Mouse (Mus musculus) forebrain, embryonic 13.5 days (tissue): ENCODE results near the gene Cyp17a1. TPM values are rescaled to one million over a fixed set of nuclear protein-coding genes. Genes with fewer than 3 reads are reported as not detected.

Experiments
- ATAC-seq: fragments of 200-750 bp; cut with Nextera tagmentation; 2 replicates; pipeline ENCODE4 v1.8.0; 2017
- H3K27ac ChIP-seq: fragments of 300-500 bp; sonication (generic); 2 replicates; pipeline ENCODE4 v1.5.1; 2015; ENCODE audit warnings: inconsistent platforms, mild to moderate bottlenecking, moderate library complexity
- H3K27me3 ChIP-seq: fragments of 300-500 bp; sonication (generic); 2 replicates; pipeline ENCODE4 v1.6.1; 2015; ENCODE audit warnings: mild to moderate bottlenecking, inconsistent platforms
- H3K36me3 ChIP-seq: fragments of 300-500 bp; sonication (generic); 2 replicates; pipeline ENCODE4 v1.6.1; 2015; ENCODE audit warnings: mild to moderate bottlenecking, inconsistent platforms; ENCODE audit not compliant: poor library complexity, severe bottlenecking
- H3K4me1 ChIP-seq: fragments of 300-500 bp; sonication (generic); 2 replicates; pipeline ENCODE4 v1.6.1; 2015; ENCODE audit warnings: inconsistent platforms
- H3K4me2 ChIP-seq: fragments of 300-500 bp; sonication (generic); 2 replicates; pipeline ENCODE4 v1.6.1; 2015; ENCODE audit warnings: inconsistent platforms, mild to moderate bottlenecking, moderate library complexity
- H3K4me3 ChIP-seq: fragments of 300-500 bp; sonication (generic); 2 replicates; pipeline ENCODE4 v1.5.1; 2015; ENCODE audit warnings: mild to moderate bottlenecking, inconsistent platforms
- H3K9ac ChIP-seq: fragments of 300-500 bp; sonication (generic); 2 replicates; pipeline ENCODE4 v1.6.1; 2015; ENCODE audit warnings: mild to moderate bottlenecking, inconsistent platforms
- H3K9me3 ChIP-seq: fragments of 300-500 bp; sonication (generic); replicated peaks from 2 replicates; pipeline ENCODE4 v1.6.1; 2016; ENCODE audit warnings: inconsistent platforms
- WGBS: fragments of 180-500 bp; shearing (Covaris S2); methylation state at CpG from one replicate; pipeline ENCODE4 v1.1.7; 2015; 5-methylcytosine and 5-hydroxymethylcytosine counted together
- polyA plus RNA-seq: library from polyadenylated mRNA; unstranded; fragments of >200 nt; fragmentation: Nextera tagmentation; extraction: Ambion mirVana; gene quantifications from 2 replicates; pipeline ENCODE4 v1.2.1, GENCODE M21; 2015

Cyp17a1 gene
- polyA plus RNA-seq, 1 experiment from 2014 or later = not detected

DNA sequence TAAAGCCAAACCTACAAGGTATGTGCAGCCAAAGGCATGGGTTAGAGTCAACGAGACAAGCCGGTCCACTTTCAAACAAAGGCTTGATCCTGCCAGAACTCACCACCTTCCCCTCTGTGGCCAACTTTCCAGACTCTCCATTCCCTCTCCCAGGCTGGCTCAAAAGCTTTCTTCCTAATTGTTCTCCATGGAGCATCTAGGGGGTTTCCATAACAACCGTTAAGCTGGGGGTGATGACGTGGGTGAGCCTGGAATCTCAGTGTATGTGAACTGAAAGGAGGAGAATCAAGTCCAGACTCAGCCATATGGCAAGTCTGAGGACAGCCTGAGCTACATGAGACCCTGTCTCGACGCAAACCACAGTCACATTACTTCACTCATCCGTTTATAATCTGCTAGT is 7.5 kb downstream of the Cyp17a1 start:
- Histone ChIP-seq H3K4me1 (peaks cover 10% of the 10 kb centered on the region), H3K4me2 (no peak overlapping the region), H3K36me3 (no peaks in the 10 kb centered on the region), H3K9ac (no peak overlapping the region), H3K9me3 (no peaks in the 10 kb centered on the region), H3K27me3 (no peaks in the 10 kb centered on the region), H3K4me3 (no peak overlapping the region), H3K27ac (no peak overlapping the region)
- WGBS = 46% methylated on average over 7 of the region's 7 CpGs
- no peak for ATAC-seq

DNA sequence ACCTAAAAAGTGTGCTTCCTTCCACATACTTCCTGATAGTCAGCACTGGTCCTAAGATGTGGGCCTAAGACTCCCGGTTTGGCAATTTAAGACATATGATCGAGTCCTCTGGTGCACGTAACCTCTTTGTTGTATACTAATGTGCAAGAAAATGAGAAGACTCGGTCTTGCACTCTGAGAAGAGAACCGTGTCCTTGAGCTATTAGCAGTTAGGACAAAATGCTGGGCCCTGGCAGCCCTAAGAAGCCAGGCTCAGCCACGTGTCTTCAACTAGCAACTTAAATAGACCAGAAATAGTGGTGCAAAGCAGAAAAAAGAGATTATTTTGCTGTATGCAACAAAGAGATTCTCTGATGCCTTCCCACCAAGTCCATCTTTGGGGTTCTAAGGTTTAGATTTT is 10.2 kb downstream of the Cyp17a1 start:
- no peak overlapping the region for H3K4me2 ChIP-seq
- ATAC-seq = no peak
- H3K36me3 ChIP-seq = 0 out of 2 replicates have a peak, but pooled peaks cover 1% of the 10 kb centered on the region
- peaks cover 10% of the 10 kb centered on the region for H3K4me1 ChIP-seq
- WGBS = 86% methylated on average over 6 of the region's 6 CpGs
- no peak overlapping the region for H3K27ac ChIP-seq
- H3K9ac ChIP-seq = no peak overlapping the region
- H3K27me3 ChIP-seq = no peaks in the 10 kb centered on the region
- no peaks in the 10 kb centered on the region for H3K9me3 ChIP-seq
- no peak overlapping the region for H3K4me3 ChIP-seq

DNA sequence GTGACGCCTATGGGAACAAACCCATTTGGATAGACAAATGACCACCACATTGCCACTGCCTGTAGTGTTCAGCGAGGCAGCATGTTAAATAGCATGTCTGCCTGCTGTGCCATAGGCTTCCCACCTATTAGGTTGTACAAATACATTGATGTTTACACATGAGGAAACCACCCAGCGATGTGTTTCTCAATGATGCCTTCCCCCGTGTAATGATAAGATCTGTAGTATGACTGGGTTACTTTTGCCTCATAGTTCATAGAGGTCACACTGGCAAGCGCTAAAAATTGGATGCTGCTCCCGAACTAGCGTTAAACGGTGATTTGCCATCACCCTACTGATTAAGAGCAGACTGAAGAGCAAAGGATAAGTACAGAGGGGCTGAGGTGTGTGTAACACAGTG is 10.8 kb downstream of the Cyp17a1 start:
- H3K36me3 ChIP-seq = peaks cover 6% of the 10 kb centered on the region
- WGBS = 91% methylated on average over 8 of the region's 8 CpGs
- H3K27ac ChIP-seq = no peak overlapping the region
- H3K9me3 ChIP-seq = no peaks in the 10 kb centered on the region
- ATAC-seq = no peak
- peaks cover 10% of the 10 kb centered on the region for H3K4me1 ChIP-seq
- H3K9ac ChIP-seq = no peak overlapping the region
- no peak overlapping the region for H3K4me2 ChIP-seq
- H3K27me3 ChIP-seq = no peaks in the 10 kb centered on the region
- no peak overlapping the region for H3K4me3 ChIP-seq

DNA sequence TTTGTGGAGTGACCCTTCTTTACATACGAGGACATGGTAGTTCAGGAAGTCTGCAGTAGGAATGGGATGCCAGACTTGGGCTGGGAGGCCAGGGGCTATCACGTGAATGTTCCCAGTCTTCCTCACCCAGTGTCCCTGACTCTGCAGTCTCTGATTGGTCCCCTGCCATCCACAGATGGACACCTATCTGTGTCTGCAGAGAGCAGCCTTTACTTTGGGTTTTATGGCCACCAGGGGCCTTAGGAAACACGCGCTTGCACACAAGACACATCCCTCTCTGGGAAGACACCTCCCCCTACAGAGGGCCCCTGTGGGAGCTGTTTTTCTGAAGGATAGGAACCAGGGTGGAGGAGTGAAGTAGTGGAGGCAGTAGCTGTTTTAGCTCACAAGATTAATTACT is 11.5 kb downstream of the Cyp17a1 start:
- no peaks in the 10 kb centered on the region for H3K9me3 ChIP-seq
- H3K27ac ChIP-seq = no peak overlapping the region
- no peaks in the 10 kb centered on the region for H3K27me3 ChIP-seq
- no peak overlapping the region for H3K4me2 ChIP-seq
- peaks cover 10% of the 10 kb centered on the region for H3K4me1 ChIP-seq
- H3K36me3 ChIP-seq = peaks cover 13% of the 10 kb centered on the region
- H3K4me3 ChIP-seq = no peak overlapping the region
- ATAC-seq = no peak
- 70% methylated on average over 4 of the region's 4 CpGs for WGBS
- H3K9ac ChIP-seq = no peak overlapping the region

DNA sequence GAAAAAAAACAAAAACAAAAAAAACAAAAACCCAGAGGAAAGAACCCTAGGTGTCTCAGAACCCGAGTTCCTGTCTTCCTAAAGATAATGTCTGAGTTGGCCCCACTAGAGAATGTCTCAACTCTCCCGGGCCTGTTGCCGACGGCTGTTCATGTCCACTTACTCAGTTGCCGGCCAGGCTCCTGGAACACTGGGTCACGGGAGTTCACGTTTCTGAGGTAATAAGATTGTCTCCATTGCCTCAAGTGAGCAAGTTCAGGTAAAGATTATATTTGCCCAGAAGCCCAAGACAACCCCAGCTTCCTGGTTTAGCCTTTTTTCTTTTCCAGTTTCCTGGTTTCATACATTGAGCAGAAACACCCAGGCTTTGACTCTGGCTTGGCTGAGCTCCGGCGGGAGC is 14.1 kb downstream of the Cyp17a1 start:
- Histone ChIP-seq H3K9me3 (no peaks in the 10 kb centered on the region), H3K4me3 (no peak overlapping the region), H3K4me2 (no peak overlapping the region), H3K36me3 (peaks cover 40% of the 10 kb centered on the region), H3K4me1 (no peaks in the 10 kb centered on the region), H3K27ac (no peak overlapping the region), H3K27me3 (no peaks in the 10 kb centered on the region), H3K9ac (no peak overlapping the region)
- 90% methylated on average over 9 of the region's 9 CpGs for WGBS
- no peak for ATAC-seq

DNA sequence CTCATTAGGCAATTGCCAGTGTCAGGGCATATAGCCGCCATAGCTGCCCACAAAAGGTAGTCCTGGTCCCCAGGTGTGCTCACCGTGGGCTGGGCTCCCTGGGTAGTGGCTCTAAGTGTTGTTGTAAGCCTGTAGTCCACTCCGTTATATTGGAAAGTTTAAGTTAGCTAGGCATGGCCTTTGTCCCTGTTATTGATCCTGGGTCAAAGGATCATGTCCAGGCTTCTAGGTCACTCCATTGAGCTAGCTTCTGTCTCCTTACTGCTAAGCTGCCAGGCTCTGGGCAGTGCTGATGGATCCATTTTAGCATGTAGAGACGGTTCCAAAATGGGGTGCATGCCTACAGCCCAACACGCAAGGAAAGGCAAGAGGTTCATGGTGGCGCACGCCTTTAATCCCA is 14.6 kb downstream of the Cyp17a1 start:
- Histone ChIP-seq H3K27me3 (no peaks in the 10 kb centered on the region), H3K4me3 (no peak overlapping the region), H3K4me2 (no peak overlapping the region), H3K27ac (no peak overlapping the region), H3K9ac (no peak overlapping the region), H3K9me3 (no peaks in the 10 kb centered on the region), H3K4me1 (no peaks in the 10 kb centered on the region), H3K36me3 (peaks cover 45% of the 10 kb centered on the region)
- no peak for ATAC-seq
- 96% methylated on average over 7 of the region's 7 CpGs for WGBS

DNA sequence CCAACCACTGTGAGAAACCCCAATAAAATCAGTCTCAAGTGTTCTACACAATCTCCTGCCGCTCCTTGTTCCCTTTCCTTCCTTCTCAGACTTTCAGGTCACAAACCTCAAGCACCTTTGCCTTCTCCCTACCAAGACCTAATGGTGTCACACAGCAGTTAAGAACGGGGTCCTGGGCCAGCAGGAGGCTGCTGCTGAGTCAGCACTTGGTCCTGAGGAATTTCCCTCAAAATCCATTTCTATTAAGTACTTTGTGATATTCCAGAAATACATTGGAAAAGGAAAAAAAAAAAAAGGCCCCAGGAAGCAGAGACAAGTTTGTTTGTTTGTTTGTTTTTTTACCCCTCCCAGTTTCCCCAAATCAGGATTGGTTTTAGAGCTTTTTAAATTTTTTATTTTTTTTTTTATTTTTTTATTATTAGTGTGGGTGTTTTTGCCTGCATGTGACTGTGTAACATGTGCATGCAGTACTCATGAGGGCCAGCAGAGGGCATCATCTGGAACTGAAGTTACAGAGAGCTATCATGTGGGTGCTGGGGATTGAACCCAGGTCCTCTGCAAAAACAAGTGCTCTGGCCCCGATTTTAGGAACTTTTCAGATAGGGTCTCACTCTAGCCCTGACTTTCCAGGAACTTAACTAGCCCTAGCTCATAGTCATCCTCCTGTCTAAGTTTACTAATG is 15.5 kb downstream of the Cyp17a1 start:
- no peaks in the 10 kb centered on the region for H3K4me1 ChIP-seq
- peaks cover 51% of the 10 kb centered on the region for H3K36me3 ChIP-seq
- H3K4me2 ChIP-seq = no peak overlapping the region
- H3K27me3 ChIP-seq = no peaks in the 10 kb centered on the region
- no peak overlapping the region for H3K27ac ChIP-seq
- no peak for ATAC-seq
- H3K4me3 ChIP-seq = no peak overlapping the region
- H3K9me3 ChIP-seq = no peaks in the 10 kb centered on the region
- no peak overlapping the region for H3K9ac ChIP-seq
- WGBS = 91% methylated on average over 3 of the region's 3 CpGs

DNA sequence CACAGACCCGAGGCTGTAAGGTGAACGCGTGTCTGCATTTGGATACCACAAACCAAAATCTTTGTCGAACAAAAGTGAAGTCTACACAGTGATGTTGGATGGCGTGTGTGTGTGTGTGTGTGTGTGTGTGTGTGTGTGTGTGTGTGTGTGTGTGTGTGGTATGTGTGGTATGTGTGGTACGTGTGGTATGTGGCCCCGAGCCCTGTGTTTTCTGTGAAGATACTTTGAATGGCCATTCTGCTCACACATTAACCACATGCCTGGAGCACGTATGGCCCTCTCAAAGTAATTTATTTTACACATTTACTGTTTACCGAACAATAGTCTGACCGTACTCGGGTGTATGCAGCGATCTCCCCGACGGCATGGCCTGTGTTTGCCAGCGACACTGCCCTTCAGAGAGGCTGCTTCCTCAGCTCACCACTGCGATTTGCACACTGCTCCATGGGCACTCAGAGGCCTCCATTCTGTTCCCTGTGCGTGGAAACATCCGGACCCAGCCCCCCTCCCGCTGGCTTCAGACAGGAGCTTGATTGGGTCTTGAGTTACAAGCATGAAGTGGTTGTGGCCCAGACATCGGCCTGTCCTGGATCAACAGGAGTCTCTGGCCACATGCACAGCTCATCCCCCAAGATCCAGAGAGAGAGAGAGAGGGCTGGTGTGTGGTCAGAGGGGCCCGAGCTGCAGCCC is 16.7 kb downstream of the Cyp17a1 start:
- Histone ChIP-seq H3K4me2 (no peak overlapping the region), H3K36me3 (peaks cover 59% of the 10 kb centered on the region), H3K9me3 (no peaks in the 10 kb centered on the region), H3K4me3 (no peak overlapping the region), H3K9ac (no peak overlapping the region), H3K4me1 (no peaks in the 10 kb centered on the region), H3K27ac (no peak overlapping the region), H3K27me3 (no peaks in the 10 kb centered on the region)
- 97% methylated on average over 20 of the region's 21 CpGs for WGBS
- no peak for ATAC-seq

DNA sequence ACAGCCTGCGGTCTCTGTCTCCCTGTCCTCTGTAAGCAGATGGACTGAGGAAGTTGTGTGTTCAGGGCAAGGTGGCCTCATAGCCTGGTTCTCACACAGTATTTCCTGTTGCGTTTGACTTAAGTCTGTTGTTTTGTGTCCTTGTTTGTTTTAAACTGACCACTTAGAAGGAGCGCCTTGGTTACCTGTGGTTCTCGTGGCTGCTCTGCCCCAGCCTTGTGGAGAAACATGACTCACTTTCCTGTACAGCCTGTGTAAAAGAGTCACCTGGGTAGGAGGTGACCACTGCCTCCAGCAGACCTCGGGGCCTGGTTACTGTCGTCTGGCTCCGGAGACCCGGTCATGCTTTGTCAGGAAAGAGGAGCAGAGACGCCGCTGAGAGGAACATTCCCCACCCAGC is 17.3 kb downstream of the Cyp17a1 start:
- no peak for ATAC-seq
- H3K27me3 ChIP-seq = no peaks in the 10 kb centered on the region
- 95% methylated on average over 10 of the region's 10 CpGs for WGBS
- H3K4me2 ChIP-seq = no peak overlapping the region
- H3K36me3 ChIP-seq = peaks cover 59% of the 10 kb centered on the region
- no peak overlapping the region for H3K4me3 ChIP-seq
- no peak overlapping the region for H3K9ac ChIP-seq
- no peaks in the 10 kb centered on the region for H3K4me1 ChIP-seq
- no peaks in the 10 kb centered on the region for H3K9me3 ChIP-seq
- no peak overlapping the region for H3K27ac ChIP-seq

DNA sequence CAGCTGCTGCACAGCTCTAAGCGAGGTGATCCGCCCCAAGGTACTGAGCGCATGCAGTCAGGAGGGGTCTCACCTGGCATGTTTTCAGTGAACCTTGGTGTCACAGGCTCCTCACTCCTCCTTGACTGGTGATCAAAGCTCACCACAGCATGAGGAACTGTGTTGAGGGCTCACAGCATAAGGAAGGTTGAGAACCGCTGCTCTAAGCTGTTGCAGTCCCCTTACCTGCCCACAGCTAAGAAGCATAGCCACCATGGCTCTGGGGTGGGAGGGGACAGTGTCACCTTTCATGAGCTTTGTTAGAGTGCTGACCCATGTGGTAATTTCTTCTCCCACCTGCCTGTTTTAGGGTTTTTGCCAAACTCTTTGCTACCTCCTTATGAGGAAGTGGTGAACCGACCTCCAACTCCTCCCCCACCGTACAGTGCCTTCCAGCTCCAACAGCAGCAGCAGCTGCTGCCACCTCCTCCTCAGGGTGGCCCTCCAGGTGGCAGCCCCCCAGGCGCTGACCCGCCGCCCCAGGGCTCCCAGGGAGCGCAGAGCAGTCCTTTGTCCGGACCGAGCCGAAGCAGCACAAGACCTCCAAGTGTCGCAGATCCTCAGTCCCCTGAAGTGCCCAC is 19.2 kb downstream of the Cyp17a1 start:
- H3K36me3 ChIP-seq = peaks cover 64% of the 10 kb centered on the region
- 92% methylated on average over 14 of the region's 14 CpGs for WGBS
- H3K27me3 ChIP-seq = no peaks in the 10 kb centered on the region
- no peak overlapping the region for H3K4me2 ChIP-seq
- ATAC-seq = no peak
- no peaks in the 10 kb centered on the region for H3K4me1 ChIP-seq
- H3K9me3 ChIP-seq = no peaks in the 10 kb centered on the region
- H3K4me3 ChIP-seq = no peak overlapping the region
- H3K9ac ChIP-seq = no peak overlapping the region
- no peak overlapping the region for H3K27ac ChIP-seq

DNA sequence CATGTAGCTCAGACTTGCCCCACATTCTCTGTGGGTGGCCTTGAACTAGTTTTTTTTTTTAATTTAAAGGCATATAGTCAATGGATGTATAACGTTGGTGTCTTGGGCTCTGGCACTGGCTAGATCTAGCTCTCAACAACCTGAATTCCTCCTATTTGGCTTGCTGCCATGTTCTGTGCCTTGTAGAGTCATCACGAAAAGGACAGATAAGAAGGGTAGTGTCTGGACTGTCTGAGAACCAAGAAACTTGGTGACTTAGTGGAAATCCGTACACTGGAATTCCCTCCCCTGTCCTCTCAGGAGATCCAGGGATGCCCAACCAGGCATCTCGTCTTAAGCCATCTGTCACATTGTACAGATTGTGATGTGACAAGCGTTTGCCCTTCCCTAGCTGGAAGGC is 19.8 kb downstream of the Cyp17a1 start:
- Histone ChIP-seq H3K4me3 (no peak overlapping the region), H3K36me3 (peaks cover 69% of the 10 kb centered on the region), H3K27ac (no peak overlapping the region), H3K4me2 (no peak overlapping the region), H3K27me3 (no peaks in the 10 kb centered on the region), H3K4me1 (no peaks in the 10 kb centered on the region), H3K9ac (no peak overlapping the region), H3K9me3 (no peaks in the 10 kb centered on the region)
- ATAC-seq = no peak
- WGBS = 88% methylated on average over 5 of the region's 5 CpGs

DNA sequence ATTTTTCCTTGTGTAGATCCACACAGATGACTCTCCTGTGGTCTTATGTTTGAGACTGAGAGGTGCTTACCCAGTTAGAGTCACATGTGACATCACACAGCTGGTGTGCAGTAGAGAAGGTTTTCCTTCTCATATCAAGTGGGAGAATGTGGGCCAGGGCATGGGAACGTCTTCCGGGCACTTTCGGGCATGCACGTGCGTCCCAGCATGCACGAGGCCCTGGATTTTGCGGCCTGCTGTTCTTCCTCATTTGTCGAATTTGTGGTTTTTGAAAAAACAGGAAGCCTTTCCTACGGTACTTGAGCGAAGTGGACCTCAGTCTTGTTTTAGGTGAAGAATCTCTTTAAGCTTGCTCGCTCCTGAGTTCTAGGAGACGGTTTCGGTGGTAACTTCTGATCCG is 24.4 kb downstream of the Cyp17a1 start:
- H3K9me3 ChIP-seq = no peaks in the 10 kb centered on the region
- ATAC-seq = no peak
- H3K4me3 ChIP-seq = no peak overlapping the region
- no peak overlapping the region for H3K9ac ChIP-seq
- peaks cover 29% of the 10 kb centered on the region for H3K4me1 ChIP-seq
- H3K27me3 ChIP-seq = no peaks in the 10 kb centered on the region
- no peak overlapping the region for H3K4me2 ChIP-seq
- H3K27ac ChIP-seq = no peak overlapping the region
- H3K36me3 ChIP-seq = peaks cover 44% of the 10 kb centered on the region
- WGBS = 93% methylated on average over 14 of the region's 14 CpGs
